ENCODE assay signal across 8 mouse cellular contexts in the genomic region with DNA sequence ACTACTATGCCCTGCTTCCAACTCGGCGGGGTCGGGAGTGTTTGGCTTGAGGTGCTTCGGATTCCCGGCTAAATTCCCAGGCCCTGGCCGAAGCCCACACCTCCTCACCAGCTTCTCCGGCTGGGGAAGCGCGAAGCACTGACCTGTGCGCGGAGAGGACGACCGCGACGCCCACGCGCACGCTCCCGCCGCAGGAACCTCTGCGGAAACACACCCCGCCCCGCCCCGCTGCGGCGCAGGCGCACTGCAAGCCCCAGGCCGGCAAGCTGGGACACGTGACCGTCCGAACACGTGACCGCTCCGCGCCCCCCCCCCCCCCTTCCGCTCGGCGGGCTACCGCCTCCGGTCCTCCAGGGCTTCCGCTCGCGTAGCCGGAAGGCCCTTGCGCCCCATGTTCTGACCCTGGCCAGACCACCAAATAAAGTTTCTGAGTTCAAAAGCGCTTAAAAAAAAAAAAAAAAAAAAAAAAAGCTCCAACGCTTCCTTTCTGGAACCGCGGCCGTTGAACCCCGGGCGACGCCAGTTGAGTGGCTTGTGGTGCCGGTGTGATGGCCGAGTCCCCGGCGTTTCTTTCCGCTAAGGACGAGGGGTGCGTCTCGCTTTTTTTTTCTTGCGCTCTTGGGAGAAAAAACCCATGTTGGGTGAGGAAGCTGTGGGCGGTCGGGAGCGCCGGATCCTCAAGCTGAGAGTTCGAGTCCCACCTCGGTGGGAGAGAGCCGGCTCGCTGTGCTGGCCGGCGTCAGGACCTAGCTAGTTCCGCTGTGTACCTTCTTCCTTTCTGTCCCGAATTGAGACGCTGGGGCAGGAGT. TPM values are rescaled to one million over a fixed set of nuclear protein-coding genes. Genes with fewer than 3 reads are reported as not detected.
DNase-seq lines count a peak whose midpoint lies in the region; ATAC-seq lines count a peak whose summit lies in the region.

Gene Rmnd1 (minus strand): TSS at position 266 of the 809 bp plus-strand sequence.
Gene Armt1 (plus strand): TSS at position 345 of the 809 bp plus-strand sequence.

- H3K27me3 ChIP-seq in forebrain, embryonic 11.5 days (ENCODE audit: control insufficient read depth, insufficient read depth, low read length): no peaks in the 10 kb centered on the region
- H3K27me3 ChIP-seq in heart, embryonic 16.5 days (ENCODE audit: control insufficient read depth, insufficient read depth, low read length): no peaks in the 10 kb centered on the region
- no peaks in the 10 kb centered on the region for H3K27me3 ChIP-seq in liver, embryonic 15.5 days
- H3K27me3 ChIP-seq in neural tube, embryonic 12.5 days (replicated peaks): no peaks in the 10 kb centered on the region

- no peaks in the 10 kb centered on the region for H3K36me3 ChIP-seq in forebrain, embryonic 11.5 days (ENCODE audit: control insufficient read depth, insufficient read depth, low read length)
- H3K36me3 ChIP-seq in heart, embryonic 16.5 days (ENCODE audit: control insufficient read depth, insufficient read depth): peaks cover 11% of the 10 kb centered on the region
- H3K36me3 ChIP-seq in liver, embryonic 15.5 days (replicated peaks): peaks cover 28% of the 10 kb centered on the region
- H3K36me3 ChIP-seq in neural tube, embryonic 12.5 days: peaks cover 9% of the 10 kb centered on the region; the same call in 1 of the 2 replicates

- under 1% methylated on average over 61 of the region's 75 CpGs for WGBS in forebrain, embryonic 11.5 days
- WGBS in heart, embryonic 16.5 days: under 1% methylated on average over 73 of the region's 75 CpGs
- under 1% methylated on average over 75 of the region's 75 CpGs for WGBS in liver, embryonic 15.5 days (ENCODE audit: insufficient replicate concordance)
- under 1% methylated on average over 71 of the region's 75 CpGs for WGBS in neural tube, embryonic 12.5 days

- H3K27ac ChIP-seq in forebrain, embryonic 11.5 days (ENCODE audit: low read depth, low read length): no peak within 1 kb of the TSS
- H3K27ac ChIP-seq in heart, embryonic 16.5 days (ENCODE audit: low read length): peak within 1 kb of the TSS; percentile 96
- peak within 1 kb of the TSS; percentile 90 for H3K27ac ChIP-seq in liver, embryonic 15.5 days (replicated peaks)
- H3K27ac ChIP-seq in neural tube, embryonic 12.5 days: peak within 1 kb of the TSS; percentile 46; the same call in 1 of the 2 replicates

- peak; percentile 97 for ATAC-seq in forebrain, embryonic 11.5 days (replicated peaks; ENCODE audit: low FRiP score)
- ATAC-seq in heart, embryonic 16.5 days (replicated peaks; ENCODE audit: extremely low read depth, insufficient read depth, low FRiP score): peak; percentile 94
- peak; percentile 96 for ATAC-seq in liver, embryonic 15.5 days (ENCODE audit: insufficient read depth)
- peak; percentile 94 for ATAC-seq in neural tube, embryonic 12.5 days (ENCODE audit: low FRiP score, low read depth)

- H3K9ac ChIP-seq in forebrain, embryonic 11.5 days (ENCODE audit: low read length): peak within 1 kb of the TSS; percentile 72
- peak within 1 kb of the TSS; percentile 92 for H3K9ac ChIP-seq in heart, embryonic 16.5 days (ENCODE audit: low read length)
- peak within 1 kb of the TSS; percentile 86 for H3K9ac ChIP-seq in liver, embryonic 15.5 days
- H3K9ac ChIP-seq in neural tube, embryonic 12.5 days: peak within 1 kb of the TSS; percentile 67

- peak; percentile 88 to 90 for DNase-seq in CD8-positive naive resting alpha-beta T cell, adult 2 months (ENCODE audit: low read depth in 2 of 2, low spot score in 2 of 2)
- peak; percentile 82 for DNase-seq in c-Kit-positive CD71-negative TER-119-negative erythroid progenitor cells, embryonic 14.5 days (ENCODE audit: low read depth)
- DNase-seq in forebrain, embryonic 11.5 days (ENCODE audit: low spot score): peak; percentile 99
- DNase-seq in kidney, postnatal 36 days: peak; percentile 94 to 98
- DNase-seq in telencephalon, adult 2 months (ENCODE audit: low read depth, low spot score): peak; percentile 93

- H3K4me3 ChIP-seq in forebrain, embryonic 11.5 days (ENCODE audit: low read depth, low read length): peak within 1 kb of the TSS; percentile 40
- peak within 1 kb of the TSS; percentile 84 for H3K4me3 ChIP-seq in heart, embryonic 16.5 days (ENCODE audit: low read length)
- H3K4me3 ChIP-seq in liver, embryonic 15.5 days (replicated peaks): peak within 1 kb of the TSS; percentile 85
- peak within 1 kb of the TSS; percentile 62 for H3K4me3 ChIP-seq in neural tube, embryonic 12.5 days

- peak within 1 kb of the TSS; percentile 75 for H3K4me2 ChIP-seq in forebrain, embryonic 11.5 days (ENCODE audit: low read depth, low read length, severe bottlenecking)
- peak within 1 kb of the TSS; percentile 97 for H3K4me2 ChIP-seq in heart, embryonic 16.5 days (ENCODE audit: low read depth, low read length)
- H3K4me2 ChIP-seq in liver, embryonic 15.5 days: peak within 1 kb of the TSS; percentile 90
- H3K4me2 ChIP-seq in neural tube, embryonic 12.5 days (replicated peaks): peak within 1 kb of the TSS; percentile 68

- peaks cover 2% of the 10 kb centered on the region; the same call in 1 of the 2 replicates for H3K4me1 ChIP-seq in forebrain, embryonic 11.5 days (replicated peaks; ENCODE audit: control insufficient read depth, insufficient read depth, low read length)
- peaks cover 26% of the 10 kb centered on the region for H3K4me1 ChIP-seq in heart, embryonic 16.5 days (ENCODE audit: control insufficient read depth, insufficient read depth, low read length)
- peaks cover 49% of the 10 kb centered on the region for H3K4me1 ChIP-seq in liver, embryonic 15.5 days (replicated peaks)
- H3K4me1 ChIP-seq in neural tube, embryonic 12.5 days: peaks cover 8% of the 10 kb centered on the region

- no peaks in the 10 kb centered on the region for H3K9me3 ChIP-seq in forebrain, embryonic 11.5 days (ENCODE audit: control insufficient read depth, low read length)
- no peaks in the 10 kb centered on the region for H3K9me3 ChIP-seq in heart, embryonic 16.5 days (replicated peaks; ENCODE audit: control insufficient read depth, low read length)
- H3K9me3 ChIP-seq in liver, embryonic 15.5 days (replicated peaks): no peaks in the 10 kb centered on the region
- no peaks in the 10 kb centered on the region for H3K9me3 ChIP-seq in neural tube, embryonic 12.5 days

RNA-seq across cellular contexts. Expression of gene Rmnd1, which starts in this region (rescaled TPM):
- 52.5 and 67.0 TPM in 2 replicates for polyA plus RNA-seq in forebrain, embryonic 11.5 days (2014; fragmentation: Nextera tagmentation; extraction: Ambion mirVana)
- 119 and 122 TPM in 2 replicates for polyA plus RNA-seq in heart, embryonic 16.5 days (2015; fragmentation: Nextera tagmentation; extraction: Ambion mirVana)
- polyA plus RNA-seq in liver, embryonic 15.5 days (2015; fragmentation: Nextera tagmentation; extraction: Ambion mirVana): 17.2 and 19.0 TPM in 2 replicates
- 48.9 and 49.4 TPM in 2 replicates for polyA plus RNA-seq in neural tube, embryonic 12.5 days (2016; fragmentation: Nextera tagmentation; extraction: Ambion mirVana)

RNA-seq across cellular contexts. Expression of gene Armt1, which starts in this region (rescaled TPM):
- polyA plus RNA-seq in forebrain, embryonic 11.5 days (2014; fragmentation: Nextera tagmentation; extraction: Ambion mirVana): 27.6 and 32.6 TPM in 2 replicates
- 16.2 and 18.0 TPM in 2 replicates for polyA plus RNA-seq in heart, embryonic 16.5 days (2015; fragmentation: Nextera tagmentation; extraction: Ambion mirVana)
- polyA plus RNA-seq in liver, embryonic 15.5 days (2015; fragmentation: Nextera tagmentation; extraction: Ambion mirVana): 12.5 and 12.6 TPM in 2 replicates
- 20.5 and 21.2 TPM in 2 replicates for polyA plus RNA-seq in neural tube, embryonic 12.5 days (2016; fragmentation: Nextera tagmentation; extraction: Ambion mirVana)
